Mouse (Mus musculus) bone marrow, adult 2 months (tissue): Measurements from ENCODE around the gene Msx2.

Source experiments
- CTCF ChIP-seq: fragments of 200-500 bp; IDR thresholded peaks from 2 replicates; pipeline ENCODE4 v1.5.1; 2011; ENCODE audit warnings: low read length, control low read depth; ENCODE audit not compliant: control insufficient read depth, insufficient read depth
- POLR2A ChIP-seq: fragments of 200-500 bp; IDR thresholded peaks from 2 replicates; pipeline ENCODE4 v1.6.1; 2011; ENCODE audit warnings: low read depth, mild to moderate bottlenecking, control low read depth, low read length, borderline replicate concordance; ENCODE audit not compliant: control insufficient read depth

DNA sequence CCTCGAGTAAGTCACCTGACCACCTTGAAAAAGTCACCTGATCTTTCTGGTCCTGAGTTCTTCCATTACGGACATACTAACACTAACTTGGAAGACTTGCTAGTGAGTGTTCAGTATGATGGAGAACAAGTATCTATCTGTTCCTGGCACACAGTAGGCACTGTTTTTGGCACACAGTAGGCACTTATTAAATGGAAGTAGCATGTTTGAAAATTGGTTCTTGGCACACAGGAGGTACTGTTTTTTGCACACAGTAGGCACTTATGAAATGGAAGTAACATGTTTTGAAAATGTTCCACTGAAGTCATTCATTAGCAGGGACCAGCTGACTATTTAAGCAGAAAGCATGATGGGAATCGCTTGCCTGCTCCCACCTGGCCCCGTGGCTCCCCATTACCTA is 13.6 kb upstream of the Msx2 start:
- TF ChIP-seq CTCF (no peak), POLR2A (no peak)
